Mouse (Mus musculus) G1E (cell line): ENCODE results near the gene Asb18.

Experiments used
- CTCF ChIP-seq: IDR thresholded peaks from 2 replicates; pipeline ENCODE4 v1.5.1; 2012; ENCODE audit warnings: low read depth, low read length, inconsistent platforms, mixed read lengths
- GATA1 ChIP-seq: IDR thresholded peaks from 2 replicates; pipeline ENCODE4 v1.6.1; 2012; ENCODE audit warnings: borderline replicate concordance, low read length, inconsistent platforms, mixed read lengths
- GATA2 ChIP-seq: IDR thresholded peaks from 2 replicates; pipeline ENCODE4 v1.6.1; 2012; ENCODE audit warnings: low read depth, low read length, inconsistent platforms, borderline replicate concordance
- POLR2AphosphoS5 ChIP-seq: IDR thresholded peaks from 2 replicates; pipeline ENCODE4 v1.6.1; 2012; ENCODE audit warnings: low read depth, low read length, inconsistent platforms; ENCODE audit not compliant: insufficient replicate concordance
- TAL1 ChIP-seq: conservative IDR thresholded peaks from 2 replicates; pipeline ENCODE4 v1.6.1; 2012; ENCODE audit warnings: low read depth, low read length, inconsistent platforms, mixed read lengths

- TF ChIP-seq CTCF (no peak), TAL1 (no peak), GATA2 (no peak), GATA1 (no peak), POLR2AphosphoS5 (no peak)
These were observed 104.7 kb downstream of the Asb18 start for GRCm38 (mm10) chr1:89909796-89910195.
